Mouse (Mus musculus) embryonic facial prominence, embryonic 10.5 days (tissue): ENCODE measurements around the gene Prima1. TPM values are rescaled to one million over a fixed set of nuclear protein-coding genes. Genes with fewer than 3 reads are reported as not detected.
A peak's percentile ranks its signal among the peaks of the same experiment; 100 is the strongest.

Source experiments
- DNase-seq: peaks from one replicate; pipeline ENCODE4 v3.0.0-alpha.2; 2017; ENCODE audit warnings: low spot score
- H3K27ac ChIP-seq: fragments of 300-500 bp; sonication (generic); replicated peaks from 2 replicates; pipeline ENCODE4 v1.5.1; 2016; ENCODE audit warnings: mild to moderate bottlenecking
- H3K27me3 ChIP-seq: fragments of 300-500 bp; sonication (generic); replicated peaks from 2 replicates; pipeline ENCODE4 v1.6.1; 2016; ENCODE audit warnings: low read depth, mild to moderate bottlenecking; ENCODE audit not compliant: poor library complexity, severe bottlenecking
- H3K36me3 ChIP-seq: fragments of 300-500 bp; sonication (generic); replicated peaks from 2 replicates; pipeline ENCODE4 v1.6.1; 2016; ENCODE audit warnings: mild to moderate bottlenecking, moderate library complexity
- H3K4me1 ChIP-seq: fragments of 300-500 bp; sonication (generic); 2 replicates; pipeline ENCODE4 v1.6.1; 2016
- H3K4me3 ChIP-seq: fragments of 300-500 bp; sonication (generic); 2 replicates; pipeline ENCODE4 v1.5.1; 2016; ENCODE audit warnings: mild to moderate bottlenecking, moderate library complexity
- H3K9me3 ChIP-seq: fragments of 300-500 bp; sonication (generic); 2 replicates; pipeline ENCODE4 v1.6.1; 2016; ENCODE audit warnings: mild to moderate bottlenecking
- WGBS: fragments of 180-500 bp; shearing (Covaris S2); methylation state at CpG from one replicate; pipeline ENCODE4 v1.1.7; 2016; 5-methylcytosine and 5-hydroxymethylcytosine counted together
- polyA plus RNA-seq: library from polyadenylated mRNA; unstranded; fragments of >200 nt; fragmentation: Nextera tagmentation; extraction: Ambion mirVana; gene quantifications from 2 replicates; pipeline ENCODE4 v1.2.1, GENCODE M21; 2016

Prima1 gene
- polyA plus RNA-seq, 1 experiment from 2014 or later = 0.44 TPM

DNA sequence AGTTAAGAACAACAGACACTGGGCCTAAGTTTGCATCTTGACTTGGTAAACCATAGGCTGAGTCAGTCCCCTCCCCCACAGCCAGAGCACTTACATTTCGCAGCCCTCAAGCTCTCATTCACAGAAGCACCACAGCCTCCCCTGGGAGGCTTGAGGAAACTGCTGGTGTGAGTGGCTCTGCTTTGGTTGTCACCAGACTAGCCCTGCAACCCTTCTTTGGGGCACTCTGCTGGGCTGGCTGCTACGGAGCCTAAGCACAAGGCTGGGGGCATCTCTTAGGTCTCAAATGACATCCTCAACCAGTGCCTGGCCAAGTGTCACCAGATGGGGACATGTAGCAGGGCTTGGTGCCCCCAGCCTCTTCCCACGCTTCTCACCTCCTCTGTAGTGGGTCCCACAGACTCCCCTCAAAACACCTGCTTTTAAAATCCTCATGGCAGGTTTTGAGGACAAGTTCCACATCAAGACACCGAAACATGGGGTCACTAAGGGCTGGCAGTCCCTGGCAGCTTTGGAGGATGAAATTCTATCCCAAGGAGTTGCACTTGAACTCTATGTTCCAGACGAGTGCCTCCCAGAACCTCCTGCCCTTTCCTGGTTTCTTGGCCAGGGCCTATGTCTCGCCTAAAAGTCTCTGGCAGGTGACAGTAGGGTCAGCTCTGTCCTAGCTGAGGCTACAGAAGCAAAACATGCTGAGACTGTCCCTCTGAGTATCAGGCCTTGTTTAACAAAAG lies 25.9 kb downstream of the Prima1 start:
- no peak for DNase-seq
- peaks cover 41% of the 10 kb centered on the region for H3K4me1 ChIP-seq
- no peaks in the 10 kb centered on the region for H3K9me3 ChIP-seq
- no peaks in the 10 kb centered on the region for H3K36me3 ChIP-seq
- WGBS = 59% methylated on average over 6 of the region's 6 CpGs
- H3K4me3 ChIP-seq = no peak overlapping the region
- H3K27ac ChIP-seq = peak overlapping the region; percentile 19; the same call in 1 of the 2 replicates
- no peaks in the 10 kb centered on the region for H3K27me3 ChIP-seq

DNA sequence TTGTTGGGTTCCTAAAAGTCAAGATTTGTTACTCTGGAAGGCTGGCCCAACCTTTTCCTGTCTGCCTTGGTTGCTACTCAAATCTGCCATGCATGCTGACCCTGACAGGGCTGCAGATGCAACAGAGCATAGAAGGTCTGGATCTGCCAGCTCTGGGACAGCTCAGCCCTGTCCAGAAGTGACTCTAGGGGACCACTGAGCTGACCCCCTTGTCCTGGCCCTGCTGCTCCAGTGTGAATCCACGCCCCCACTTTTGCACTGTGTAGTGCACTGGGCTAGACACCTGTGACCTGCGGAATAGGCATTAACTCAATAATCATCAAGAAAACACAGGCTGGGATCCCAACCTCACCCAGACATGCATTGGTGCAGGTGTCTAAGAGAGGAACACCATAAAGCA lies 27.2 kb downstream of the Prima1 start:
- H3K27ac ChIP-seq = no peak overlapping the region
- WGBS = 90% methylated on average over 2 of the region's 2 CpGs
- peaks cover 42% of the 10 kb centered on the region for H3K4me1 ChIP-seq
- no peaks in the 10 kb centered on the region for H3K36me3 ChIP-seq
- no peak overlapping the region for H3K4me3 ChIP-seq
- H3K27me3 ChIP-seq = no peaks in the 10 kb centered on the region
- no peak for DNase-seq
- H3K9me3 ChIP-seq = no peaks in the 10 kb centered on the region

DNA sequence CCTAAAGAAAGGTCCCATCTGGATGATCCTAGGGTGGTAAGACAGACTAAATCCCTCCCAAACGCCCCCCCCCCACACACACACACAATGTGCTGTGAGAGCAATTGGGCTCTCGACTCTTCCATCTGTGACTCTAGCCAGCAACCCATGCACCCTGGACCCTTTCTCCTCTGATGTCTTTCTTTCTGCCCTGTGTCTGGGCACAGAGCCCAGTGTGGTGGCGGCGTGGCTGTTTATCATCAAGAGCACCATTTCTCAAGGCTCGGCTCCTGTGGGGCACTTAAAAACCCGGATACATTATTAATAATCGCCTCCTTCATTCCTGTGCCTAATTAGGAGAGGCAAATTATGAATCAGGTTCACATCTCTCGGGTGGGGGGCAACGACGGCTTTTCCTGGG lies 27.7 kb downstream of the Prima1 start:
- WGBS = 75% methylated on average over 10 of the region's 10 CpGs
- H3K9me3 ChIP-seq = no peaks in the 10 kb centered on the region
- no peak overlapping the region for H3K4me3 ChIP-seq
- H3K4me1 ChIP-seq = peaks cover 38% of the 10 kb centered on the region
- no peaks in the 10 kb centered on the region for H3K36me3 ChIP-seq
- no peaks in the 10 kb centered on the region for H3K27me3 ChIP-seq
- no peak for DNase-seq
- no peak overlapping the region for H3K27ac ChIP-seq

DNA sequence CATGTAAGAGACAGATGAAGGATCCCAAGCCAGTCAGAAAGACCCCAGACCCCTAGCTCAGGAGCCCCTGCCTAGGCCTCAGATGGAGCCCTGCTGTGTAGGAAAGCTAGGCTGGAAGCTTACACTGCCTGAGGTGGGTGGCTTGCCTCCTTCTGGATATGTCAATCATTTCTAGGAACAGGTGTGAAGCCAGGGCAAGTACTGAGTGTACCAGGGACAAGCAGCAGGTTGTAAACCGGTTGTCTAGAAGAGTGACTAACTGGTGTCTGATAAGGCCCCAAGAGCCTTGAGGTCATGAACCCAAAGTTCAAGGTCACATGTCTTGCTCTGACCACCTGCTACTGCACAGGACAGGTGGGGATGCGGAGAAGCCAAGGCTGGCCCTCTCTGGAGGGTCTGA lies 28.4 kb downstream of the Prima1 start:
- no peaks in the 10 kb centered on the region for H3K9me3 ChIP-seq
- H3K36me3 ChIP-seq = no peaks in the 10 kb centered on the region
- no peak overlapping the region for H3K27ac ChIP-seq
- 90% methylated on average over 2 of the region's 2 CpGs for WGBS
- H3K4me1 ChIP-seq = peaks cover 34% of the 10 kb centered on the region
- no peak overlapping the region for H3K4me3 ChIP-seq
- no peak for DNase-seq
- H3K27me3 ChIP-seq = no peaks in the 10 kb centered on the region

DNA sequence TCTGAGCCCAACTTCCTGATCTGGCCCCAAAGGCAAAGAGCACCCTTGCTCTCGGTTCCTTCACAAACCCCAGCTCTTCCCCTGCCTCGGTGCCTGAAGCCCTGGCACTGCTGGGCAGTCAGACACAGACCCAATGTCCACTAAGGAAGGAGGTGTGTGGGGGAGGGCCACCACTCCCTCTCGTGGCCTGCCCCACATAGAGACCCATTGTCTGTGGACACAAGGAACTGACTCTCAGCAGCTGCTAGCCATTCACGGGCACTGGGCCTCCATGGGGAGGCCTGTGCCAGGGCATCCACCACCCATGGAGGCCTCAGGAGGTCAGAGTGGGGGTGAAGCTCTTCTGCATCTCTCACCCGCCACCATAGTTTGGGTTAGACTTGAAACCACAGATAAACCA lies 30.9 kb downstream of the Prima1 start:
- Histone ChIP-seq H3K27me3 (no peaks in the 10 kb centered on the region), H3K9me3 (no peaks in the 10 kb centered on the region), H3K4me3 (no peak overlapping the region), H3K27ac (no peak overlapping the region; the same call in 1 of the 2 replicates), H3K4me1 (peaks cover 17% of the 10 kb centered on the region), H3K36me3 (no peaks in the 10 kb centered on the region)
- no peak for DNase-seq
- WGBS = 40% methylated on average over 5 of the region's 5 CpGs

DNA sequence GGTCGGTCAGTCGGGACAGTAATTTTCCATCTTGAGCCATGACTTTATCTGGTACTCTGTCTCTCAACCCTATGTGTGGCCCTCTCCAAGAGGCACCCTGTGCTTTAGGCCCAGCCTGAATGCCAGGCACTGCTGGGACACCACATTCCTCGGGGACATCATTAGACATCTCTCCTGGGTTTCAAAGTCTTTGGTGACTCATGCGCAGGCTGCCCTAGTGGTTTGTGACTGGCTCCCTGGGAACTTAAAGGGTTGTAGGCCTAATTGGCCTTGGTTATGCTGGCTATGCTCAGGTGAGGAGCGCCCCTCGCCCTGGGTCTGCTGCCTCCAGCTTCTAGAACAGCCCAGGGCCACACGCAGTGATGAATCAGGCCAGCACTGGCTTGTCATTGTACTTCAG lies 32.4 kb downstream of the Prima1 start:
- peaks cover 7% of the 10 kb centered on the region; the same call in 1 of the 2 replicates for H3K4me1 ChIP-seq
- WGBS = 93% methylated on average over 7 of the region's 7 CpGs
- no peaks in the 10 kb centered on the region for H3K27me3 ChIP-seq
- H3K4me3 ChIP-seq = no peak overlapping the region
- H3K27ac ChIP-seq = no peak overlapping the region
- no peak for DNase-seq
- no peaks in the 10 kb centered on the region for H3K36me3 ChIP-seq
- H3K9me3 ChIP-seq = no peaks in the 10 kb centered on the region

DNA sequence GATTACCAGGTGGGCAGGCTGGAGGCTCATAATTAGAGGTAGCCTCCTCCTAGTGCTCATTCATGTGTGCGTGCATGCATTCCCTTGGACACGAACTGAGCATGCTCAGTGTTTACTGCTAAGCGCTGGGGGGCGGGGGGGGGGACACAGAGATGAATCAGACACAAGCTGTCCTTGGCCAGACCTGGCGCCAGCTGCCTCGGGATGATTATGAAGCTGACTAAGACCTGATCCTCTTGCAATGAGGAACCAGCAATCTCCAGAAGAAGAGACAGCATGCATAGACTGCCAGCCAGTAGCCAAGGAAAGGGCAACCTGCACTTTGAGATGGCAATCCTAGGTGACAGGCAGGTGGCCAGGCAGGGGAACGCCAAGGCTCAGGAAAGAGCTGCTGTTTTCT lies 36.4 kb downstream of the Prima1 start:
- Histone ChIP-seq H3K36me3 (no peaks in the 10 kb centered on the region), H3K27ac (no peak overlapping the region), H3K27me3 (no peaks in the 10 kb centered on the region), H3K4me3 (no peak overlapping the region), H3K9me3 (no peaks in the 10 kb centered on the region), H3K4me1 (peaks cover 18% of the 10 kb centered on the region)
- no peak for DNase-seq
- WGBS = 79% methylated on average over 7 of the region's 7 CpGs

DNA sequence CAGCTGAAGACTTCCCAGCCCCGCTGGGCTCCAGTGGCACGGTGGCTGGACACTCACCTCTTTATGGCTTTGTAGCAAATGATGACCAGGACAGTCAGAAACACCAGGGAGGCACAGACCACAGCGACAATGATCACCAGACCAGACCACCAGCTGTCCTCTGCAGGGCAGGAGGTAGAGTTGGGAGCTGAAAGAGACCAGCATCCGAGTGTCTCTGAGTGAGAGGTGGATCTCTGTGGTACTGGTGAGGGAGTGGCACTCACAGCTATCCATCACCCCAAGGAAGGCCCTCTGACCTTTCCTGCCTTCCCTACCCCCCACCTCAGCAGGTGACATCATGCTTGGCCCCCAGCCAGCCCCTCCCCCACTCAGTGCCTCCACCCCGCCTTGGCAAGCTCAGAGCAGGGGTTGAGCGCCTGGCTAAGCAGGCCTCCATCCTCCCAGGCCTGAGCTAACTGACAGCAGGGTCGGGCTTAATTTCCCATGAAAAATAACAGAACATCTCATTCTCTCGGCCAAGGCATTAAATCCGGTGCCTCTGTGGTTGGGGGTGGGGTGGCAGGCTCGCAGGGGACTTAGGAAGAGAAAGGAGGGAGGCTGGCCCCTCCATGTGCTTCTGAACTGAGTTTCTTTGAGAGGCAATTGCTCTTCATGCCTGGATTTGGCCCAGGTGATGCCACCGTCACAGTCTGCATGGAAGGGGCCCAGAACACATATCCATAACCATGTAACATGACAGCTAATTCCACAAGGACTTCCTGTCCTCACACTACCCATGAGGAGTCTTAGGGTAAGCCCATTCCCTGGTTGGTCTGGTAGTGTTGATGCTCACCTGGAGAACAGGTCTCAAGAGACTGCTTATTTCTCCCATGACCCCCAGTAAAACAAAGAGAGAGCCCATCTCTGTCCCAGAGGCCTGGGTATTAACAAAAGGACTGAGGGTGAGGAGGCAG lies 39.1 kb downstream of the Prima1 start:
- H3K4me3 ChIP-seq = no peak overlapping the region
- peaks cover 18% of the 10 kb centered on the region for H3K4me1 ChIP-seq
- DNase-seq = peak; percentile 54
- H3K36me3 ChIP-seq = no peaks in the 10 kb centered on the region
- 35% methylated on average over 11 of the region's 11 CpGs for WGBS
- H3K9me3 ChIP-seq = no peaks in the 10 kb centered on the region
- H3K27ac ChIP-seq = peak overlapping the region; percentile 26
- no peaks in the 10 kb centered on the region for H3K27me3 ChIP-seq

DNA sequence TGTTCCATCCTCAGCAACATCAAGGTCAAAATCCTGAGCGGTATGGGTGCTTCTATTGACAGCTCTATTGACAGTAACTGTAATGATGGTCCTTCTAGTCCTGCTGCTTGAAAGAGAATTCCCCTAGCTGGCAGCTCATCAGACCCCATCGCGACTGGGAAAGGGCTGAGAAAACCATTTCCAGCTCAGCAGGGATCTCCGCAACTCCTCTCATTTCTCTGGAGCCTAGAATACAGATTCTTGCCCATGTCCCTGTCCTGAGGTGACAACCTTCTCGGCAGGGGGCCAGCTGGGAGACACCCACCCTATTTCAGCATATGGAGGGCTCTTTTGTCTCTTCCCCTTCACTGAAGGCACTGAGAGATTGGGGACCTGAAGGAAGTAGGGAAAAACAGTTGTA lies 49.0 kb downstream of the Prima1 start:
- Histone ChIP-seq H3K36me3 (no peaks in the 10 kb centered on the region), H3K9me3 (no peaks in the 10 kb centered on the region), H3K27me3 (no peaks in the 10 kb centered on the region), H3K4me3 (no peak overlapping the region), H3K27ac (no peak overlapping the region), H3K4me1 (no peaks in the 10 kb centered on the region)
- WGBS = 71% methylated on average over 5 of the region's 5 CpGs
- no peak for DNase-seq

DNA sequence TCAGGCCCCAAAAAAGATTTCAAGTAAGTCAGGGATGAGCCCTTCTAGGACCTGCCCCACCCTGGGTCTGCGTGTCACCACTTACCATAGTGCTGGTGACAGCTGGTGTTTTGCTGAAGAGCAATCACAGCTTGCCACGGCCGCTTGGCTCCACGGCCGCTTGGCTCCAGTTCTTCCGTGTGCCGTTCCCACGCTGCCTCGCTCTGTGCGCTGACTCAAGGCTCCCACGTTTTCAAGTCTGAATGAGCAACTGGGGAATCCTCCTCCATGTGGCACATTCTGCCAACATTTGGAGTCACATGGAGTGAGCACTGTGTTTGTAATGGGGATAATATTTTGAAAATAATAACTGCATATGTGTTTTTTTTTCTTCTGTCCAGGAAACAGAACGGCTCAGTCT lies 52.2 kb downstream of the Prima1 start:
- DNase-seq = no peak
- Histone ChIP-seq H3K27ac (no peak overlapping the region), H3K27me3 (no peaks in the 10 kb centered on the region), H3K9me3 (no peaks in the 10 kb centered on the region), H3K36me3 (no peaks in the 10 kb centered on the region), H3K4me1 (no peaks in the 10 kb centered on the region), H3K4me3 (no peak overlapping the region)
- 88% methylated on average over 12 of the region's 12 CpGs for WGBS

DNA sequence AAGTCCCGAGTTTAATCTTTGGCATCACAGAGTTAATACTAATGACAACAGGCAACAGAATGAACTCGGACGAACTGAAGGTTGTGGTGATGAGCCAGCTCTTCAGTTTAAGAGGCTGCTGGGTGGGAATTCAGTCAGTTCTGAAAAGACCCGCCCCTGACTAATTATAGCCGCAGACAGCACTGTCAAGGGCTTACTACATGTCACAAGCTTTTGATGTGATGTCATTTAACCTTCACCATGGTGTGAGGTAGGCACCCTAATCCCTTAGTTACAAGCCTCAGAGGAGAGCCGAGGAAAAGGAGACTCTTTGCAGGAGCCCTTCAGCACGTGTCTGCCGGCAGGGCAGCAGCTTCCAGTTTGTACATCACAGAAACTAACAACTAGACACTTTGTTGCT lies 53.7 kb downstream of the Prima1 start:
- DNase-seq = no peak
- H3K4me1 ChIP-seq = peaks cover 2% of the 10 kb centered on the region
- no peaks in the 10 kb centered on the region for H3K36me3 ChIP-seq
- H3K4me3 ChIP-seq = no peak overlapping the region
- 70% methylated on average over 8 of the region's 8 CpGs for WGBS
- no peak overlapping the region for H3K27ac ChIP-seq
- H3K27me3 ChIP-seq = no peaks in the 10 kb centered on the region
- no peaks in the 10 kb centered on the region for H3K9me3 ChIP-seq

DNA sequence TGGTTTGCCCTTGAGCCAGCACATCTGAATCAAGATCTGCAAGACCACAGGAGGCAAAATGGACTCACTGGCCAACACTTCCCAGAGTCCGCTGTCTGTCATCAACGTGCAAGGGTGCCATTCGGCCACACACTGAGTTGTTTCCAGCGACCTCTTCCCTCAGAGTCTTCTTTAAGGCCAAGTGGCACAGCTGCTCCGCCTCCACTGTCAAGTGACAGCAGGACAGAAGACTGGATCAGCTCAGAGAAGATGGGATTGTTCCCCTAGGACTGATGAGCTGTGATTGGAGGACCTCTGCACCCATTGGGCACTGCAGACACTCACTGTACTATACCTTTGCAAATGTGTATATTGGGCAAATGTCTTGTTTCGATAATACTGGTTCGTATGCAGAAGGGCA lies 54.9 kb downstream of the Prima1 start:
- DNase-seq = no peak
- 90% methylated on average over 7 of the region's 7 CpGs for WGBS
- peaks cover 6% of the 10 kb centered on the region for H3K4me1 ChIP-seq
- no peaks in the 10 kb centered on the region for H3K36me3 ChIP-seq
- no peaks in the 10 kb centered on the region for H3K9me3 ChIP-seq
- H3K4me3 ChIP-seq = no peak overlapping the region
- no peak overlapping the region for H3K27ac ChIP-seq
- no peaks in the 10 kb centered on the region for H3K27me3 ChIP-seq

DNA sequence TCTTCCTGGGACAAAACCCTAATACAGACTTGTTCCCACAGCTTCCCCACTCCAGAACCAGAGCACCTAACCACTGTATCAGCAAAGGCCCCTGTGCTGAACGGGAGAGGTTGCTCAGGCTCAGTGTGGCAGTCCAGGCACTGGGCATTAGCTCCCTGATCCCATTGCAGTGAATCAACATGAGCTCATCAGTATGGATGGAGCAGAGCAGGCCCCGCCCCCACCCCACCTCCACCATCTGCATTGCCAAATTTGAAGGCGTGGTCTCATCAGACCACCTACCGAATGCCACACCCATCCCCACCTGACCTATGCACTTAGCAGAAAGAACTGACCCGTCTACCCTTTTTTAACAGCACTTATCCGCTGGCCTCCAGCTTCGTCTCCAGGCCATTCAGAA lies 58.9 kb downstream of the Prima1 start:
- Histone ChIP-seq H3K27ac (no peak overlapping the region), H3K36me3 (no peaks in the 10 kb centered on the region), H3K27me3 (no peaks in the 10 kb centered on the region), H3K4me1 (peaks cover 6% of the 10 kb centered on the region), H3K9me3 (no peaks in the 10 kb centered on the region), H3K4me3 (peak overlapping the region; percentile 29; the same call in 1 of the 2 replicates)
- peak; percentile 43 for DNase-seq
- 17% methylated on average over 7 of the region's 7 CpGs for WGBS
